ENCODE assay signal across 8 mouse cellular contexts in the genomic region with DNA sequence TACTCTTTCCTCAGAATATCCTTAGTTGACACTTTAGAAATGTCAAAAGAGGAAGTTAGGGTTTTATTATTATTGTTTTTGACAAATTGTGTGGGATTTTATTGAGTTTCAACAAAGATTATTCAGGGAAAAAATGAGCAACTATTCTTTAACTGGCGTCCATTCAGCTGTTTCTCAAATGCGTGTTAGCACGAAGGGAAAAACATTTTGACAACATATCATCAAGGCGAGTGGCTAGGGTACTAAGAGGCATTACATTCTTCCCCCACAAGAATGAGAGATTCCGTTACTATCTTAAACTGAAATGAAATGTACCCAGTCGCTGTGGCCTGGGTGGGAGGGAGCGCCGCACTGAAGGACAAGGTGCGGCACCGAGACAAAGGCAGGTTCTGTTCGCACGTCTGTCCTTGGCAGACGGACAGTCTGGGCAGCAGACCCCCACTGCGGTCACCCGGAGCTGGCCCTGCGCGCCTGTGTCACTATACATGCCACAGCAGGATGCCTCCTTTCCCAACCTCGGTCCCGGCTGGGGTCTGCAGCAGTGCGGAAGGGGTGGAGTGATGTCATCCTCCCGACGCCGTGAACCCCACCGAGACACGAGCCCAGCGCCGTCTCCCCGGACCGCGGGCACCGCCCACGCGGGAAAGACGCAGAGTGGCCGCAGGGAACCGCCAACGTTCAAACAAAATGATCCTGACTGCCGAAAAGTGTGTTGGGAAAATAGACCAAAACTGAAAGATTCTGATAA. TPM values are rescaled to one million over a fixed set of nuclear protein-coding genes. Genes with fewer than 3 reads are reported as not detected.
DNase-seq lines count a peak whose midpoint lies in the region; ATAC-seq and TF ChIP-seq lines count a peak whose summit lies in the region.
"Not testable (repeated sequence)": the region's sequence is repeated elsewhere in the genome, so short reads cannot be mapped to it uniquely, and the experiment has no call there.

No protein-coding gene starts in this region.

- peak; percentile 63 for ATAC-seq in erythroblast, adult 5-6 weeks (replicated peaks; ENCODE audit: low FRiP score, poor library complexity, severe bottlenecking)
- ATAC-seq in heart, embryonic 14.5 days (ENCODE audit: insufficient number of reproducible peaks, insufficient read depth, low FRiP score, low read depth), result peak; percentile 68
- 0 out of 2 replicates have a peak, but pooled peaks have one; percentile 34 for ATAC-seq in kidney, embryonic 15.5 days (replicated peaks; ENCODE audit: low FRiP score)
- ATAC-seq in liver, embryonic 12.5 days, result peak; percentile 59
- peak; percentile 63; the same call in 1 of the 2 replicates for ATAC-seq in midbrain, postnatal 0 days (ENCODE audit: low FRiP score)

- DNase-seq in 416B (ENCODE audit: low read depth), result peak; percentile 19
- peak; percentile 28 for DNase-seq in midbrain, postnatal 0 days (ENCODE audit: low spot score)
- peak; percentile 72 to 87 for DNase-seq in spleen, postnatal 4 days (ENCODE audit: low spot score in 2 of 2)

- not testable (repeated sequence) for TF ChIP-seq CTCF in bone marrow macrophage, adult 2 months (IDR thresholded peaks at IDR 0.05; ENCODE audit: low read depth, low read length); midbrain, postnatal 0 days (IDR thresholded peaks at IDR 0.05)

- not testable (repeated sequence) for H3K36me3 ChIP-seq in heart, embryonic 14.5 days (ENCODE audit: control insufficient read depth, insufficient read depth, low read length); kidney, embryonic 15.5 days; liver, embryonic 12.5 days; midbrain, postnatal 0 days (ENCODE audit: insufficient read depth, low read length)

- peak overlapping the region; percentile 62 for H3K4me3 ChIP-seq in bone marrow macrophage, adult 2 months (ENCODE audit: insufficient read depth, low read length)
- peak overlapping the region; percentile 41 to 58 for H3K4me3 ChIP-seq in heart, embryonic 14.5 days (ENCODE audit: control insufficient read depth in 1 of 2, insufficient read depth in 1 of 2, low read depth in 1 of 2, low read length in 2 of 2)
- peak overlapping the region; percentile 48 for H3K4me3 ChIP-seq in kidney, embryonic 15.5 days (replicated peaks)
- peak overlapping the region; percentile 61 for H3K4me3 ChIP-seq in liver, embryonic 12.5 days
- peak overlapping the region; percentile 31 for H3K4me3 ChIP-seq in midbrain, postnatal 0 days (ENCODE audit: low read depth, low read length)

- WGBS in heart, embryonic 14.5 days, result under 1% methylated on average over 35 of the region's 38 CpGs
- WGBS in kidney, embryonic 15.5 days, result 3% methylated on average over 38 of the region's 38 CpGs
- 3% methylated on average over 38 of the region's 38 CpGs for WGBS in liver, embryonic 12.5 days (ENCODE audit: insufficient replicate concordance)
- 2% methylated on average over 34 of the region's 38 CpGs for WGBS in midbrain, postnatal 0 days

- H3K4me2 ChIP-seq in heart, embryonic 14.5 days (ENCODE audit: low read length), result peak overlapping the region; percentile 62
- H3K4me2 ChIP-seq in kidney, embryonic 15.5 days, result peak overlapping the region; percentile 70
- peak overlapping the region; percentile 78 for H3K4me2 ChIP-seq in liver, embryonic 12.5 days
- peak overlapping the region; percentile 39 for H3K4me2 ChIP-seq in midbrain, postnatal 0 days (ENCODE audit: low read depth, low read length, poor library complexity, severe bottlenecking)

- not testable (repeated sequence) for H3K27me3 ChIP-seq in heart, embryonic 14.5 days (ENCODE audit: control insufficient read depth, insufficient read depth, low read length); kidney, embryonic 15.5 days; liver, embryonic 12.5 days (replicated peaks); midbrain, postnatal 0 days (ENCODE audit: insufficient read depth, low read length)

- not testable (repeated sequence) for H3K9me3 ChIP-seq in heart, embryonic 14.5 days (ENCODE audit: control insufficient read depth, low read length); kidney, embryonic 15.5 days (replicated peaks); liver, embryonic 12.5 days (replicated peaks); midbrain, postnatal 0 days (ENCODE audit: low read length)

- peak overlapping the region; percentile 25; the same call in 1 of the 2 replicates for H3K9ac ChIP-seq in heart, embryonic 14.5 days (ENCODE audit: low read length)
- H3K9ac ChIP-seq in kidney, embryonic 15.5 days; midbrain, postnatal 0 days (replicated peaks; ENCODE audit: low read length, poor library complexity, severe bottlenecking): not testable (repeated sequence)
- H3K9ac ChIP-seq in liver, embryonic 12.5 days, result peak overlapping the region; percentile 65

- H3K4me1 ChIP-seq in bone marrow macrophage, adult 2 months (ENCODE audit: control insufficient read depth, insufficient read depth, low read length); heart, embryonic 14.5 days (ENCODE audit: control insufficient read depth in 2 of 2, insufficient read depth in 2 of 2, low read length in 2 of 2); kidney, embryonic 15.5 days; liver, embryonic 12.5 days; midbrain, postnatal 0 days (ENCODE audit: insufficient read depth, low read length): not testable (repeated sequence)

- H3K27ac ChIP-seq in bone marrow macrophage, adult 2 months (ENCODE audit: insufficient read depth, low read depth, low read length), result peak overlapping the region; percentile 28
- H3K27ac ChIP-seq in heart, embryonic 14.5 days (replicated peaks in 1 of 2; ENCODE audit: control insufficient read depth in 1 of 2, insufficient read depth in 1 of 2, low read depth in 2 of 2, low read length in 2 of 2); kidney, embryonic 15.5 days; liver, embryonic 12.5 days: not testable (repeated sequence)
- H3K27ac ChIP-seq in midbrain, postnatal 0 days (ENCODE audit: low read depth, low read length), result peak overlapping the region; percentile 43

- TF ChIP-seq POLR2A in bone marrow macrophage, adult 2 months (IDR thresholded peaks at IDR 0.05; ENCODE audit: borderline replicate concordance, low read depth, low read length), result not testable (repeated sequence)

RNA-seq across cellular contexts. Expression of a gene that starts 0.7 kb away (rescaled TPM):
- 12.5 TPM in 2 replicates for polyA plus RNA-seq in bone marrow macrophage, adult 2 months (2012; ENCODE audit: insufficient read depth, insufficient read length, missing spikeins)
- total RNA-seq in erythroblast, adult 5-6 weeks (2015; ENCODE audit: low replicate concordance), result 4.0 and 14.2 TPM in 2 replicates
- total RNA-seq in erythroblast, adult 5-6 weeks (2017; ENCODE audit: low replicate concordance), result 3.3 and 14.1 TPM in 2 replicates
- polyA plus RNA-seq in heart, embryonic 14.5 days (2014; fragmentation: Nextera tagmentation; extraction: Ambion mirVana), result 12.7 and 13.6 TPM in 2 replicates
- 14.7 and 16.3 TPM in 2 replicates for polyA plus RNA-seq in kidney, embryonic 15.5 days (2015; fragmentation: Nextera tagmentation; extraction: Ambion mirVana)
- 6.7 and 8.5 TPM in 2 replicates for polyA plus RNA-seq in liver, embryonic 12.5 days (2016; fragmentation: Nextera tagmentation; extraction: Ambion mirVana)
- total RNA-seq in midbrain, postnatal 0 days (2014; rRNA removed), result 31.2 and 32.6 TPM in 2 replicates
- 44.0 and 45.0 TPM in 2 replicates for polyA plus RNA-seq in midbrain, postnatal 0 days (2015; fragmentation: Nextera tagmentation; extraction: Ambion mirVana)

RNA-seq across cellular contexts. Expression of a gene that starts 59.9 kb away (rescaled TPM):
- polyA plus RNA-seq in bone marrow macrophage, adult 2 months (2012; ENCODE audit: insufficient read depth, insufficient read length, missing spikeins), result 17.7 and 20.8 TPM in 2 replicates
- total RNA-seq in erythroblast, adult 5-6 weeks (2015; ENCODE audit: low replicate concordance), result 0.42 and 0.58 TPM in 2 replicates
- total RNA-seq in erythroblast, adult 5-6 weeks (2017; ENCODE audit: low replicate concordance), result 0.56 and 2.2 TPM in 2 replicates
- polyA plus RNA-seq in heart, embryonic 14.5 days (2014; fragmentation: Nextera tagmentation; extraction: Ambion mirVana), result 18.6 and 18.8 TPM in 2 replicates
- polyA plus RNA-seq in kidney, embryonic 15.5 days (2015; fragmentation: Nextera tagmentation; extraction: Ambion mirVana), result 12.9 and 14.4 TPM in 2 replicates
- 5.3 and 5.6 TPM in 2 replicates for polyA plus RNA-seq in liver, embryonic 12.5 days (2016; fragmentation: Nextera tagmentation; extraction: Ambion mirVana)
- total RNA-seq in midbrain, postnatal 0 days (2014; rRNA removed), result 83.4 and 94.2 TPM in 2 replicates
- polyA plus RNA-seq in midbrain, postnatal 0 days (2015; fragmentation: Nextera tagmentation; extraction: Ambion mirVana), result 68.0 and 75.7 TPM in 2 replicates

Comparison
In these comparisons a context has a peak if more than half of its experiments do, and no peak if none do; other contexts are left out.
1. DNase-seq: peak in every context shown above with its lines; median percentile 80 in spleen, postnatal 4 days; 28 in midbrain, postnatal 0 days; 19 in 416B.